In genomic region chr4:151043281-151043680, GRCm38 (mm10) we compare ENCODE assay signal across 10 mouse cellular contexts. TPM values are rescaled to one million over a fixed set of nuclear protein-coding genes. Genes with fewer than 3 reads are reported as not detected.
A peak's percentile ranks its signal among the peaks of the same experiment; 100 is the strongest.
DNase-seq lines count a peak whose midpoint lies in the region; ATAC-seq and TF ChIP-seq lines count a peak whose summit lies in the region.
"Had no signal": no experiment of that assay in that cellular context is flagged by ENCODE, and none has a peak within 500 bp of the region (broad histone marks: within the 10 kb centered on the region; RNA-seq: fewer than 3 reads in every experiment).

No protein-coding gene starts in this region.

- 52% methylated on average over 5 of the region's 5 CpGs for WGBS in forebrain, embryonic 10.5 days
- WGBS in hindbrain, embryonic 13.5 days: 52% methylated on average over 5 of the region's 5 CpGs
- 43% methylated on average over 5 of the region's 5 CpGs for WGBS in midbrain, postnatal 0 days

- H3K36me3 ChIP-seq in forebrain, embryonic 10.5 days (replicated peaks): peaks cover 18% of the 10 kb centered on the region
- H3K36me3 ChIP-seq in hindbrain, embryonic 13.5 days: peaks cover 19% of the 10 kb centered on the region
- H3K36me3 ChIP-seq in midbrain, postnatal 0 days (ENCODE audit: insufficient read depth, low read length): 0 out of 2 replicates have a peak, but pooled peaks cover 3% of the 10 kb centered on the region

- no peak for DNase-seq in layer of hippocampus, adult 2 months (ENCODE audit: low spot score in 2 of 2)
- DNase-seq in layer of hippocampus, postnatal 10 days (ENCODE audit: low spot score in 2 of 2): no peak
- DNase-seq in forebrain, embryonic 10.5 days (ENCODE audit: extremely low spot score, low spot score): no peak
- DNase-seq in liver: peak; percentile 12
- no peak for DNase-seq in midbrain, postnatal 0 days (ENCODE audit: low spot score)
- no peak for DNase-seq in ovary, postnatal 14 days (ENCODE audit: low spot score)
- DNase-seq in thymus, postnatal 0 days (ENCODE audit: low spot score): no peak

- H3K27me3 ChIP-seq in forebrain, embryonic 10.5 days (ENCODE audit: poor library complexity, severe bottlenecking): peaks cover 13% of the 10 kb centered on the region
- peaks cover 16% of the 10 kb centered on the region for H3K27me3 ChIP-seq in hindbrain, embryonic 13.5 days
- no peaks in the 10 kb centered on the region for H3K27me3 ChIP-seq in midbrain, postnatal 0 days (ENCODE audit: insufficient read depth, low read length)

- H3K9ac ChIP-seq in hindbrain, embryonic 13.5 days: no peak overlapping the region
- no peak overlapping the region for H3K9ac ChIP-seq in midbrain, postnatal 0 days (replicated peaks; ENCODE audit: low read length, poor library complexity, severe bottlenecking)

- peak overlapping the region; percentile 100 for H3K27ac ChIP-seq in layer of hippocampus, adult 2 months
- no peak overlapping the region for H3K27ac ChIP-seq in forebrain, embryonic 10.5 days
- no peak overlapping the region for H3K27ac ChIP-seq in hindbrain, embryonic 13.5 days
- H3K27ac ChIP-seq in midbrain, postnatal 0 days (ENCODE audit: low read depth, low read length): no peak overlapping the region

- no peak for ATAC-seq in hindbrain, embryonic 13.5 days (ENCODE audit: low FRiP score)
- no peak for ATAC-seq in midbrain, postnatal 0 days (ENCODE audit: low FRiP score)

- no peak for TF ChIP-seq CTCF in layer of hippocampus, adult 2 months (conservative IDR thresholded peaks at IDR 0.05)
- no peak for TF ChIP-seq CTCF in midbrain, postnatal 0 days (IDR thresholded peaks at IDR 0.05)

- no peaks in the 10 kb centered on the region for H3K9me3 ChIP-seq in forebrain, embryonic 10.5 days
- no peaks in the 10 kb centered on the region for H3K9me3 ChIP-seq in hindbrain, embryonic 13.5 days
- no peaks in the 10 kb centered on the region for H3K9me3 ChIP-seq in midbrain, postnatal 0 days (ENCODE audit: low read length)
- H3K9me3 ChIP-seq: G1E had no signal

- H3K4me1 ChIP-seq in forebrain, embryonic 10.5 days: peaks cover 21% of the 10 kb centered on the region
- peaks cover 17% of the 10 kb centered on the region for H3K4me1 ChIP-seq in hindbrain, embryonic 13.5 days (replicated peaks)
- H3K4me1 ChIP-seq in midbrain, postnatal 0 days (ENCODE audit: insufficient read depth, low read length): no peaks in the 10 kb centered on the region

- H3K4me3 ChIP-seq in layer of hippocampus, adult 2 months: peak overlapping the region; percentile 69
- H3K4me3 ChIP-seq in forebrain, embryonic 10.5 days: peak overlapping the region; percentile 66
- peak overlapping the region; percentile 59; the same call in 1 of the 2 replicates for H3K4me3 ChIP-seq in hindbrain, embryonic 13.5 days
- peak overlapping the region; percentile 57; the same call in 1 of the 2 replicates for H3K4me3 ChIP-seq in midbrain, postnatal 0 days (ENCODE audit: low read depth, low read length)

- H3K4me2 ChIP-seq in hindbrain, embryonic 13.5 days: peak overlapping the region; percentile 94
- peak overlapping the region; percentile 92 for H3K4me2 ChIP-seq in midbrain, postnatal 0 days (ENCODE audit: low read depth, low read length, poor library complexity, severe bottlenecking)

RNA-seq across cellular contexts. Expression of gene Per3, which starts 1.2 kb away (rescaled TPM):
- total RNA-seq in layer of hippocampus, adult 2 months (2021): 10 to 100 TPM; 31.6 to 35.6 TPM
- 10 to 100 TPM; 13.2 to 15.2 TPM for total RNA-seq in layer of hippocampus, postnatal 10 days (2021)
- polyA plus RNA-seq in forebrain, embryonic 10.5 days (2016; fragmentation: Nextera tagmentation; extraction: Ambion mirVana): 6.1 and 6.5 TPM in 2 replicates
- 3.7 and 4.2 TPM in 2 replicates for polyA plus RNA-seq in hindbrain, embryonic 13.5 days (2015; fragmentation: Nextera tagmentation; extraction: Ambion mirVana)
- 4.3 and 6.5 TPM in 2 replicates for total RNA-seq in midbrain, postnatal 0 days (2014; rRNA removed)
- polyA plus RNA-seq in midbrain, postnatal 0 days (2015; fragmentation: Nextera tagmentation; extraction: Ambion mirVana): 4.0 and 4.5 TPM in 2 replicates
- polyA plus RNA-seq in thymus, postnatal 0 days (2015; fragmentation: Nextera tagmentation; extraction: Ambion mirVana): 2.5 and 2.8 TPM in 2 replicates

RNA-seq across cellular contexts. Expression of gene Vamp3, which starts 14.5 kb away (rescaled TPM):
- 10 to 100 TPM; 27.3 to 31.3 TPM for total RNA-seq in layer of hippocampus, adult 2 months (2021)
- total RNA-seq in layer of hippocampus, postnatal 10 days (2021): 10 to 100 TPM; 33.0 to 35.5 TPM
- 123 and 124 TPM in 2 replicates for polyA plus RNA-seq in forebrain, embryonic 10.5 days (2016; fragmentation: Nextera tagmentation; extraction: Ambion mirVana)
- 59.9 and 61.5 TPM in 2 replicates for polyA plus RNA-seq in hindbrain, embryonic 13.5 days (2015; fragmentation: Nextera tagmentation; extraction: Ambion mirVana)
- total RNA-seq in midbrain, postnatal 0 days (2014; rRNA removed): 34.6 and 43.6 TPM in 2 replicates
- 42.1 and 43.5 TPM in 2 replicates for polyA plus RNA-seq in midbrain, postnatal 0 days (2015; fragmentation: Nextera tagmentation; extraction: Ambion mirVana)
- polyA plus RNA-seq in thymus, postnatal 0 days (2015; fragmentation: Nextera tagmentation; extraction: Ambion mirVana): 65.1 and 73.3 TPM in 2 replicates

RNA-seq across cellular contexts. Expression of gene Gm13090, which starts 46.1 kb away (rescaled TPM):
- not detected for total RNA-seq in layer of hippocampus, adult 2 months (2021)
- not detected for total RNA-seq in layer of hippocampus, postnatal 10 days (2021)
- not detected in 2 replicates for polyA plus RNA-seq in forebrain, embryonic 10.5 days (2016; fragmentation: Nextera tagmentation; extraction: Ambion mirVana)
- not detected in 2 replicates for polyA plus RNA-seq in hindbrain, embryonic 13.5 days (2015; fragmentation: Nextera tagmentation; extraction: Ambion mirVana)
- total RNA-seq in midbrain, postnatal 0 days (2014; rRNA removed): not detected in 2 replicates
- polyA plus RNA-seq in midbrain, postnatal 0 days (2015; fragmentation: Nextera tagmentation; extraction: Ambion mirVana): not detected in 2 replicates
- not detected in 2 replicates for polyA plus RNA-seq in thymus, postnatal 0 days (2015; fragmentation: Nextera tagmentation; extraction: Ambion mirVana)
- total RNA-seq: G1E; left cerebral cortex, adult 18-20 months had no signal
- polyA plus RNA-seq: G1E had no signal

RNA-seq across cellular contexts. Expression of gene Uts2, which starts 46.4 kb away (rescaled TPM):
- total RNA-seq in layer of hippocampus, adult 2 months (2021): not detected
- total RNA-seq in layer of hippocampus, postnatal 10 days (2021): not detected
- not detected in 2 replicates for polyA plus RNA-seq in forebrain, embryonic 10.5 days (2016; fragmentation: Nextera tagmentation; extraction: Ambion mirVana)
- polyA plus RNA-seq in hindbrain, embryonic 13.5 days (2015; fragmentation: Nextera tagmentation; extraction: Ambion mirVana): not detected in 2 replicates
- total RNA-seq in midbrain, postnatal 0 days (2014; rRNA removed): not detected in 2 replicates
- polyA plus RNA-seq in midbrain, postnatal 0 days (2015; fragmentation: Nextera tagmentation; extraction: Ambion mirVana): not detected in 2 replicates
- 0.47 TPM in 1 of 2 replicates, not detected in the other for polyA plus RNA-seq in thymus, postnatal 0 days (2015; fragmentation: Nextera tagmentation; extraction: Ambion mirVana)
- total RNA-seq: G1E; left cerebral cortex, adult 18-20 months had no signal
- polyA plus RNA-seq: G1E had no signal
